1 mouse cellular context compared by ENCODE assay signal in genomic region chr12:32239134-32239533, GRCm38 (mm10). TPM values are rescaled to one million over a fixed set of nuclear protein-coding genes. Genes with fewer than 3 reads are reported as not detected.
"Had no signal": no experiment of that assay in that cellular context is flagged by ENCODE, and none has a peak within 500 bp of the region (broad histone marks: within the 10 kb centered on the region; RNA-seq: fewer than 3 reads in every experiment).

No protein-coding gene starts in this region.

RNA-seq across cellular contexts. Expression of gene Pik3cg, which starts 30.7 kb away (rescaled TPM):
- polyA plus RNA-seq: myocyte had no signal
